Mouse (Mus musculus) layer of hippocampus, adult 9-11 months (tissue): ENCODE data around the gene Nucb2.
A peak's percentile ranks its signal among the peaks of the same experiment; 100 is the strongest.

Experiments used
- DNase-seq: peaks from one replicate; pipeline ENCODE4 v3.0.0; 2022

The Nucb2 gene

DNA sequence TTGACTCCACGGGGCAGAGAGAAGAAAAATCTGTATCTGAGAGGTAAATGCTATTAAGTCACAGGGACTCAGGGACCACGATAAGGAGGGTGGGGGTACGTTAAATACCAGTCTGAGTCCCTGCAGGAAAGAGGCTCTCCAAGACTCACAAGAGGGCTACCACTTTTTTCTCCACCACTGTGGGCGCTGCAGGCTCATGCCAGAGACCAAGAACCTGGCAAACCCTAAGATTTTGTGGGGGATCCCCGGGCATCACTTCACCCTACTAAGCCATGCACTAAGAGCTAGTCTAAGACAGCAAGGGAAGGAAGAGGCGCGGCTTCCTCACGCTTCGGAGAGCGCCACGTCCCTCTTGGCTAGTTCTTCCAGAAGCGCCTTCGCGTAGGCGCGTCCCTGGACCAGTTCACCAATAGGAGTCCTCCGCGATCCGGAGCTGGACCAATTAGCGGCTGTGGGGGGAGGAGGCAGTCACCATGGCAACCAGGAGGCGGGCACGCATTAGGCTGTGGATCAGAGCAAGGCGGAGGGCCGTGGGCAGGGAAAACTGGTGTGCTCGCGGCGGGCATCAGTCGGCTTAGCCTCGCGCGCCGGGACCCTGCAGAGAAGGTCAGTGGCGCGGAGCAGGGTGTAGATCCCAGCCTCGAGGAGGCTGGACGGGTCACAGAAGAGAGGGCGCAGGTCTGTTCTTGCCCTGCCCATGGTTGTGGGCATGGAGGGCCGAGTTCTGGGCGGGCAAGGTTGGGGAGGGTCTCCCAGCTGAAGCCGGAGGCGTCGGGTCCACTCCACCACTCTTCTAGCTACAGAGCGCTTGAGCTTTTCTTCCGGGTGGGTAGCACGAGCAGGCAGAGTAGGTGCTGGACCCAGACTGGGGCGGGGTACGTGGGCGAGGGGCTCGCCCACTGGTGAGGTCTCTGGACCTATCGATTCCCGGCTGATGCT, at the start of gene Nucb2:
TSS of gene Nucb2 (plus strand) at position 491 of the 939 bp plus-strand sequence.
- DNase-seq = peak; percentile 99

DNA sequence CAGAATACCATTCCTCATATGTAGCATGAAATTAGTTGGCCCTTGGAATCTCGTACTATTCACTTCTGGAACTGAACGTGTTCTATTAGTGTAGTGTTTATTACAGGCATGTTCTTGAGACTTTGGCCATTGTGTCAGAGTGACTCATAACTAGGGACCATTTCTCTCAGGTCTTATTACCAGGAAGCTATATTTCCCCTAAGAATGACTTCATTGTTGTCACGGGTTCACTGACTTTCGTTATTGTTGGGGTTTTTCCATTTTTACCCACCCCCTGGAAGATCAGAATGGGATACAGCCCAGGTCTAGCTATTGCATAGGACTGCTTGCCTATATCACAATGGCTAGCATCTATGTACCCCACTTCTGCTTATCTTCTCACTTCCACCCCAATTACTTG, 47.2 kb upstream of the Nucb2 start:
- DNase-seq = no peak

DNA sequence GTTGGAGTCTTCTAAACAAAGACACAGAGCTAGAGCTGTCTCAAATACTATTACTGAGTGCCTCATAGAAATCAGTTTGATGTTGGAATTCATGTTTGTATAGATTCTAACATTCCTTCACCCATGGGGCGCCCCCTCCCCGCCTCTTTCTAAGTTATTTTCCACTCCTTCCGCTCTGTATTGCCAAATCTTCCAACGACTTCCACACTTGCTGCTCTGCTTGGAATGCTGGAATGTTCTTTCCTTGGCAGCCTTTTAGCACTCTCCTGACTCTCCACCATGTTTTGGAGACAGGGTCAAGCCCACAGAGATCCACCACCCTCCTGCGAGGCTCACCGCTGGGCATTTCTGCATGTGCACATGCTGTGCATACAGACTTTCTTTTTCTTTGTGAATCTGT, 46.8 kb upstream of the Nucb2 start:
- DNase-seq = no peak

DNA sequence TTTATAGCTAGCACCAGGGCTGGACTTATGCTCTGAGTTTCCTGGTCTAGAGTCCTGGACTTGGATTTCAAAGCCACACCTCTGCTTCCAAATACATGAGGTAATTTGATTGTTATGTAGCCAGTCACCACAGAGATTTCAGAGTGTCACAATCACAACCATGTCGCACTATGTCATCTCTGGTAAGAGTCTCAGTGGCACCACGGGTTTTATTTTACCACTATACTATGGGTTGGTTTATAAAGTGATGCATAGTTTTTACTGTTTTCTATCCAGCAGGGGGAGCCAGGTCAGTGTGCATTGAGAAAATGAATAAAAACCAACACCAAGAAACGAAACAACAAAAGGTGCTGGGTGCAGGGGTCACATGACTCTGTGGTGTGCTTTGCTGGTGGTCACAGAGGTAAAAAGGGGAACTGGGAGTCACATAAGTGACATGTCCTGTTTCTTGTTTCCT, 45.2 kb upstream of the Nucb2 start:
- DNase-seq = peak; percentile 9

DNA sequence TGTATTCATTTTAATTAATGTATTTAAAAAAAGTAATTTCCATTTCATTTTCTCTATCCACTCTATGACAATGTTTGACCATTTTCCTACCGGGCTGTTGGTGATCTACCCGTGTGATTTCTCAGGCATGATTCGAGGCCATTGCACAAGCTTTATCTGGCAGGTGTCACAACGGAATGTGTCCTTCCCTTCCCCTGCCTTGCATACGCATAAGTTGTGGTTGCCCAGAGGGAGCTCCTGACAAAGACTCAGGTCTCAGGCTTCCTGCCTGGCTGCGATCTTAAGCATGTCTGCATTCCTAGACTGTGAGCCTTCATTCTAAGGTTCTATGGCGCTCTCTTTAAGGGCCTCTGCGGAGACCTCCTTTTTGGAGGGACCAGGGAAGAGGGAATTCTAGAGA, 42.1 kb upstream of the Nucb2 start:
- no peak for DNase-seq

DNA sequence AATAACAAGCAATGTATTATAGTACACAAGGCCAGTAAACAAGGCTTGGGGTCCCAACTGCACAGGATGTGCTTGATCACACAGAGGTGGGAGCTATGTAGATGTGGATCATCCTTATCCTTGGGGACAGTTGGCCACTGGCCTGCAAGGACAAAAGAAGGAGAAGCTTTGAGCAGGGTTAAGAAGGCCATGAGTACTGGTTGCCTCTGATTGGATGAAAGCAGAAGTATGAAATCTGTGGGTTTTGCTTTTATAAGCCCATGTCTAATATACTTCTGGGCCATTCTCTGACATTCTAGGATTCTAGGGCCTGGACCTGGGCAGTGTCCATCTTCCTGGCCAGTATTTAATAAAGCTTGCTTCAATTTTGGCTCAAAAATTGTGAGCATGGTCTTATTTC, 28.3 kb upstream of the Nucb2 start:
- no peak for DNase-seq

DNA sequence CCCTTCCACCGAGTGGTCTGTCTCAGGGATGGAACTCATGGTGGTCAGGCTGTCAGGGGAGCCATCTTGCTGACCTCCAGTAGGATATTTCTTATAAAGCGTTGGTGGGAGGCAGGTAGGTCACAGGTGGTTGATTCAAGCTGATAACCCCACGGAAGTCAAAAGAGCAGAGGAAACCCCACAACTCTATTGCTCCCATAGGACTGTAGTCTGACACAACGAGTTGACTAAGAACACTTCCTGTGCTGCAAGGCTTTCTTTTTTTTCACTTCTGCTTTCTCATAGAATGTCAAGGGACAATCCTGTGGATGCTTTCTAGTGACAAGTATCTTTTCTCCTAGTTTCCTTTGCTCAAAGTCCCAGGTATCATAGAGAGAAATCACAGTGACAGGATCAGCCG, 27.9 kb upstream of the Nucb2 start:
- no peak for DNase-seq

DNA sequence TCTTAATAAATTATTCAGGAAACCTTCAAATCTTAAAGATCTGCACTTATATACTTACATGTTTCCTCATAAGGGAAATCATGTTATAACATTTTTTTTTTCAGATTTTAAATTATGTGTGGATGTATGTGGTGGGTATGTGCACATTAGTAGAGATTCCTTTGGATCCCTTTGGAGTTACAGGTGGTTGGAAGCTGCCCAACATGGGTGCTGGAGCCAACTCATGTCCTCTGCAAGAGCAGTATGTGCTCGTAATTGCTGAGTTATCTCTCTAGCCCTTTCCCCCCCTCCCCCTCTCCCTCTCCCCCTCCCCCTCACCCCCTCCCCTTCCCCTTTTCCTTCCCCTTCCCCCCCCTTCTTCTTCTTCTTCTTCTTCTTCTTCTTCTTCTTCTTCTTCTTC, 21.1 kb upstream of the Nucb2 start:
- no peak for DNase-seq

DNA sequence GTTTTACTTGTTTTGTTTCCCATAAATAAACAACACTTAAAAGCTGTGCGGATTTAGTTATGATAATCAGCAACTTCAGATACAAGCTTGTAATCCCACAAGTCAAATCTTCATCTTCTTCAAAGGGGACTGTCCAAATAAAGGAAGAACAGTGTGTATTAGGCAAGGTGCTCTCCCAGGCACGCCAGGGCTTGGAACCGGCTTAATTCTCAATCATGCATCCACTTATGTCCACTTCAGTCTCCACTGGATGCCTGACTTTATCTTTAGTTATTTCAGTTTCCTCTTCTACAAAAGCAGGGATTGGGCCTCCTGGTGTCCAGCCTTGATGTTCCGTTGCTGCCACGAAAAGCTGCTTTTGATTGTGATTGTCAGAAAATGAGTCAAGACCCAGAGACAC, 20.4 kb upstream of the Nucb2 start:
- no peak for DNase-seq

DNA sequence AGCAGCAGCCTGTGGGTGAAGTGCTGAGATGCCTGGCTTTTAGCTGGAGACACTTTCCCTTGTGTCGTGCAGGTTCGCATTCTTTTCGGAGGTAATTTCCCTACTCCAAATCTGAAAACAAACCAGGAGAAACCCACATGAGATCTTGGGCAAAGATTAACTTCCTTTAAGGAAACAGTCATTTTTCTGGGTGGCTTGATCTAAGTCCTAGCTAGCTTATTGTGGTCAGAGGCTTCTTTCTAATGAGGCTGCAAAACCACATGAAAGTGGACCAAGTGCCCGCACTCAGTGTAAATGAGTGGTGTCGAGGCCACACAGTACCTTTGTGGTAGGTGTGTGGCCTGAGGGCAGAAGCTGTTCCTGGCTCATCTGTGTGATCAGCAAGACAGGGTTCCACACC, 20.0 kb upstream of the Nucb2 start:
- no peak for DNase-seq

DNA sequence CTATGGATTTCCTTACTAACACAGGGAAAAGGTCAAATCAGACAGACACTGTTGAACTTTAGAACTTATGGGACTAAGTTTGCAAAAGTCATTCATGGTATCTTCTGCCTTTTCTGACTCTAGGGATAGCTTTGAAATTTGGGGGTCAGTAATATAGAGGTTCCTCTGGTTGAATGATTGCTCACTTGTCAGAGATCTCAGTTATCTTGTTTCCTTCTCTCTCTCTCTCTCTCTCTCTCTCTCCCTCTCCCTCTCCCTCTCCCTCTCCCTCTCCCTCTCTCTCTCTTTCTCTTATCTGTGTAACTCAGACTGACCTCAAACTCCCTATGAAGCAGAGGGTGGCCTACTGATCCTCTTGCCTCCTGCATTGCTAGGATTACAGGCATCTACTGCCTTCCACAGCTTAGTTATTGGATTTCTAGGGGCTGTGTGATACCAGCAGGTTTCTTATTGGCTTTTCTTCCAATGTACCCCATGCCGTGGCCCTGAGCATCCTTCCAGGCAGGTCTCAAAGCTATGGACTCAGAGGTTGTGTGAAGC, 19.0 kb upstream of the Nucb2 start:
- no peak for DNase-seq

DNA sequence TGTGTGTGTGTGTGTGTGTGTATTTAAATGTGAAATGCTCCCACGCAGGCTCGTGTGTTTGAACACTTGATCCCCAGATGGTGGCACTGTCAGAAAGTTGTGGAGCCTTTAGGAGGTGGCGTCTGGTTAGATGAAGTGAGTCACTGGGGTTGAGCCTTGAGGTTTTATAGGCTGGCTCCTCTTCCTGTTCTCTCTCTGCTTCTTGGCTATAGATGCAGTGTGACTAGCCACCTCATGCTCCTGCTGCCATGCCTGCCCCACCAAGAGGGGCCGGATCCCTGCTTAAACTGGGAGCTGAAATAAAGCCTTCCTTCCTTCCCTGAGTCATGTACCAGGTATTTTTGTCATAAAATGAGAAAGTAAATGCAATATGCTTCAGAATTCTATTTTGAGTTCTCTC, 13.1 kb upstream of the Nucb2 start:
- no peak for DNase-seq

DNA sequence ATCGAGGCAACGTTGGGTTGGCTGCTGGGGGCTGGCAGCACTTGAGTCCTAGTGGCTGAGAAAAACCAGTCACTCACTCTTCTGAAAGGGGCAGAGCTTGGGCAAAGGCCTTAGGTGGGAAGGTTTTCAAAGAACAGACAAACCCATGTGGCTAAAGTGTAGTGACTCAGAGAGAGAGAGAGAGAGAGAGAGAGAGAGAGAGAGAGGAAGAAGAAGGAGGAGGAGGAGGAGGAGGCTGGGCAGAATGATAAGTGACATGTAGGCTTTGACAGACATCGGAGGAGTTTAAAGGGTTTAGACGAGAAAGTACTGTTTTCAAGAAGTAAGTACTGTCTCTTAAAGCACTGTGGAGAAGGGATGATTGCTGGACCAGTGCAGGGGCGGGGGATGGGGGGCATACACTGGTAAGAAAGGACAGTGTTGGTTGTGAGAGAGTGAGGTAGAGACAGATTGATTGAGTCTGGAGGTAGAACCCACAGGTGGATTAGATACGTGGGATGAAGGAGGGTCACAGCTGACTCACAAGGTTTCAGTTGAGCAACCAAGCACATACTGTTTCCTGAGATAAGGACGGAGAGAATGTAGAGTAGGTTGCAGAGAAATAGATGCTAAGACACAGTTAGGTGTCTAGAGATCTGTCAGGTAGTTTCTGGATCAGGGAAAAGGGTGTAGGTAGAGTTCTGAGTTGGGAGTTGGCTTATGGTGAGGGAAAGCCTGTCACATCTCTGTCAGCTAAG, 10.7 kb upstream of the Nucb2 start:
- no peak for DNase-seq

DNA sequence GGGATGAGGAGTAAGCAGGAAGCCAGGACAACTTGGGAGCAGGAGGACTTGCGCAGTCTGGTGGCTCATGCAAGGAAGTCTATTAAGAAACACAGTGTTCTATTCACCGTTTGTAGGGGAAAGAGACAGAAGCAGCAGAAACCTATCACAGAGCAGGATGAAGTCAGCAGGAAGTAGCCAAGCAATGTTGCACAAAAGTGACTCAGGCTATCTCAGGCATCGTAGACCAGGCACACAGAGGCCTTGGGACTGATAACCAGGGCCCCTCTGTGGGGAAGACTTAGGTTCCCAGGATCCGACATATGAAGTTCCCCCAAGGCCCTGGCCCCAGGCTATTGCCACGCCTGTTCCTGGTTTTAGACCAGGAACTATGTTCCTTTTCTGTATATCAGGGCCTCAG, 9.6 kb upstream of the Nucb2 start:
- no peak for DNase-seq

DNA sequence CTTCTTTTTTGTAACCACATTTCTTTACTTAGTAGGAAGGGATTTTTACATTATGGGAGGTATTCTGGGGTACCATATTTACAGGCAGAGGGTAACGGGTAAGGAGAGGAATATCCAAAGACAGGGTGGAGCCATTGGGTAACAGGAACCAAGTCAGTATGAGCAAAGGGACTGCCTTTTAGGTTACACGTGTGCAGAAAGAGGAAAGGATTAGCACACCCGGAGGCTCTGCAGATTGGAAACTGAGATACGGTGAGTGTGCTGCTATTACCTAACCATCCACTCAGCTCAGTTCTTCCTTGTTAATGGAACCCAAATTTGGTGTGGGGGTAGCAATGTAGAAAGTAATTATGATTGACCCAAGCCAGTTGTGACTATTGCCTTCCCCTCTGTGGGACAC, 7.4 kb upstream of the Nucb2 start:
- no peak for DNase-seq

DNA sequence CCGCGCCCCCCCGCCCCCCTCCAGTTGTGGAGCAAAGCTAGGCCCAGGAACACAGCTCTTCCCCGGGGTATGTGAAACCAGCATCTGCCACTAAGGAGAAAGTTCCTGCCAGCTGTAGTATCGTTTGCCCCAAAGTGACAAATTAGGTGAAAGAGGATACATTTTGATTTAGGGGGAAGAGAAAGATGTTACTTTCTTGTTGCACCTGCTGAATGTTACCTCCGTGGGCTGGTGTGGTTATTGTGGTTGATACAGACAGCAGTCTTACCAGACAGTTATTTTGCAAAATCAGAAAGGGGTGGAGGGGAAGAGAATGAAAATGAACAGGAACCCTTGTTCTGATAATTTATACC, 625 bp downstream of the Nucb2 start:
- no peak for DNase-seq

DNA sequence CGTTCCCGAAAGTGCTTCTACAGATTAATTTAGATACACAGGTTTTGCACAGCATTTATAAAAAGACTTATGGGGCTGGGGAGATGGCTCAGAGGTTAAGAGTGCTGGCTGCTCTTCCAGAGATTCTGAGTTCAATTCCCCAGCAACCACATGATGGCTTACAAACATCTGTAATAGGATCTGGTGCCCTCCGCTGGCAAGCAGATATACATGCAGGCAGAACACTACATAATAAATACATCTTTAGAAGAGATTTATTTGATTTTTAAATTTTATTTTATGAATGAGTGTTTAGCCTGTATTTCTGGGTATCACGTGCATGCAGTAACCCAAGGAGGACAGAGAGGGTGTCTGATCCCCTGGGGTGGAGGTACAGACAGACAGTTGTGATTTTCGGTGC, 9.9 kb downstream of the Nucb2 start:
- no peak for DNase-seq

DNA sequence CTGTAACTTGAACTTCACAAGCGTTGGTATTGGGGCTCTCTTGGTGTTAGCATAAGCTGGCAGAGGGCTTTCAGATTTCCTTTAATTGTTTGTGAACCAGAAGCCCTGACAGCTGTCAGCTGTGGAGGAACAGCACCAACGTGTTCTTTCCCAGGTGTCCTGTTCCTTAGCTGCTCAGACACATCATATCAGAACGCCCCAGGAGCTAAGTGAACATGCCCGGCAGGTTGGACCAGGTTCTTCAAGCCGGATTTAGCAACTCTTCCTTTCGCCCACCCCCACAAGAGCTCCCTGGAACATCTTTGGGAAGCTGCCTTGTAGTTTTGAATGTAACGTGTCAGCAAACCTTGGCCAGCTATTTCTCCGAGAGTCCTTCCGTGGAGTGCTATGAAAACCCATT, 10.4 kb downstream of the Nucb2 start:
- DNase-seq = no peak

DNA sequence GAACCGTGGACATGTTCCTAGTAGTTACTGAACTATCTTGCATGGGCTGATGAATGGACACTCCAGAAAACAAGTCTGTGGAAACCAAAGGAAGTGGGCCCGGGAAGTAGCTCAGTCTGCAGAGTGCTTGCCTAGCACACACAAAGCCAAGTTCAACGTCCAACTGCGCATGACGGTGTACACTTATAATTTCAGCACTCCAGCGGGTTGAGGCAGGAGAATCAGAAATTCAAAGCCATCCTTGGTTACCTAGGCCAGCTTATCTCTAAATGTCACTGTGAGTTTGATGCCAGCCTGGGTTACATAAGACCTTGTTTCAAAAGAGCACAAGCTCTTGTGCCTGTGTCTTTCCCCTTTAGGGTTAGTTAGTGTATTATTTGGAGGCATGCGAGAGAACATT, 10.9 kb downstream of the Nucb2 start:
- no peak for DNase-seq

DNA sequence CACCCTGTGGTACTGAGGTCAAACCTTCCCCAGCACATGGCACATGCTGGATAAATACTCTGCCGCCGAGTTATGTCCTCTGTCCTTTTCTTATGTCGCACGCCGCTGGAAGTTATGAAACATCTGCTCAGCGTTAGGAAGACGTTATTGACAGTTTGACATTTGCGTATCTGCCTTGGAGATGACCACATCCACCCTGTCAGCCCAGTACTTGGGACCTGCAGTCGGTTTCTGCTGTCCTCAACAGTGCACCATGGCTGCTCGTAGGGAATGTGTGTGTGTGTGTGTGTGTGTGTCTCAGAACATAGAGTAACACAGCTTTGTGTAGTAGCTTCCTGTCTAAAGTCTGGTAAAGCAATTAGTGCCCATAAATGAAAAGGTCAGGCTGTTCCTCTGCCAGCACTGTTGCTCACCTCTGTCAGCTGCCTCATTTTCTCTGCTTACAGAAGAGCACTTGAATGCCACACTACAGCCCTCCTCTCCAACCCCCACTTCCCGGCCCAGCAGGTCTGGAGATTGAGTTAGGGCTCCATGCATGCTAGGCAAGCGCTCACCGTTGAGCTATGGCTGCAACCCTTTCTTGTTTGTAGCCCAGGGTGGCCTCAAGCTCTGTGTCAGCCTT, 11.5 kb downstream of the Nucb2 start:
- no peak for DNase-seq

DNA sequence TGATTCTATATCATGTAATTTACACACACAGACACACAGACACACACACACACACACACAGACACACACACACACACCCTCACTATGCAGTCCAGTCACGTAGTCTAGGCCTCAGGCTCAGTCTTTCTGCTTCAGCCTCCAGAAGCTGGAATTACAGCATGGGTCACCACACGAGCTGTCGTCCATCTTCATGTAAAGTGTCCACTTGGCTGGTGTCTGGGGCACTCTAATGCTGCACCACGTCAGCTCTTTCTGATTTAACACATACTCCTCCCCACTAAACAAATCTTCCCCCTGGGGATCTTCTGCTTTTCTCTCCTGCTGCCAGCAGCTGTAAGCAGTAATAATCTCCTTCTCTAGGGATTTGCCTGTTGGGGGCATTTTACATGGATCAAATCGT, 13.1 kb downstream of the Nucb2 start:
- DNase-seq = no peak

DNA sequence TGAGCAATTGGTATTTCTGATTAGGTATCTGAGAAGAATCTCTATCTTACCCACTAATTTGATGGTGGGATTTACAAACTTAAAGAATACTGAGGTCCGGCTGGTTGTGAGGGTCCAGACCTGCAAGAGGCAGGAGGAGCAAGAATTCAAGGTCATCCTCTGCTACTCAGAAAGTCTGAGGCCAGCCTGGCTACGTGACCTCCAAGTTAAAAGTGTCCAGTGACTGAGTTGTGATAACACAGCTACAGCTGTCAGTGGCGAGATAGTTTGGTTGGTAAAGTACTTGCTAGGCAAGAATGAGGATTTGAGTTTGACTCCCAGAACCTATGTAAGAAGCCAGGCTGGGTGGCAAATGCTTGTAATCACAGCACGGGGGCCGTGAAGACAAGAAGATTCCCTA, 14.0 kb downstream of the Nucb2 start:
- no peak for DNase-seq

DNA sequence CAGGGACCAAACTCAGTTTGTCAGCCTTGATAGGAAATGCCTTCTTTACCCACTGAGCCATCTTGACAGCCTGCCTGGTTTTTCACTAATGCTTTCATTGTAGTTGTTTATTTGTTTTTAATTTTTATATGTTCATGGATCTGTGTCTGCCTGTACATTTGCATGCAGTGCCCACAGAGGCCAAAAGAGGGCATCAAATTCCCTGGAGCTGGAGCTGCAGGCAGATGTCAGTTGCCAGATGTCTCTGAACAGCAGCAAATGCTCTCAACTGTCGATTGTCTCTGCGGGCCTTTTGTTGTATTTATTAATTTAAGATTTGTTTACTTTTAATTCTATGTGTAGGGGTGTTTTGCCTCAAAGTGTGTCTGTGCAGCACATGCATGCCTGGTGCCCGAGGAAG, 15.6 kb downstream of the Nucb2 start:
- DNase-seq = no peak

DNA sequence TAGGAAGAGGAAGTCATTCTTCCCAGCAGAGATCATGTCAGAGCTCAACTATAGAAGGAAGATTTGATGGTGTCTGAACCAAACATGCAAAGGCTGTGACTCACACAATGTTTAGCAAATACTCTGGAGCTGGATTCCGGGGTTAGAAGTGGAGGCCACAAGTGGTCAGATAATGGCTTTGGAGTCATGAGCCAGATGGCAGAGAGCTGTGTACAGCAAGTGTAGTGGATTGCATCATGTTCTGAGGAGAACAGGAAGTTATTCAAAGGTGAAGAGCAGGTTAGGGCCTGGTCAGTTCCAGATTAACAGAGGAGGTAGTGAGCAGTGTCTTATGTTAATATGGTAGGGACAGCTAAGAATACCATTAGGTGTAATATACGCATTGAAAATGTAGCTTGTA, 20.4 kb downstream of the Nucb2 start:
- no peak for DNase-seq
